Mouse (Mus musculus): Measurements from ENCODE around the gene Atg101.

Gene Atg101

GRCm38 (mm10) chr15:101282471-101282870 lies 1.6 kb upstream of the Atg101 start:
- in situ Hi-C loops (cut with MseI, MboI), result loop anchor here in 1 of 2 experiments (5.0 kb wide), 1 partner anchor 40 kb away; no protein-coding TSS in a partner anchor

GRCm38 (mm10) chr15:101283183-101283910 lies 725 bp upstream of the Atg101 start:
- in situ Hi-C loops (cut with MseI, MboI), result loop anchor here in 1 of 2 experiments (5.0 kb wide), 1 partner anchor 41 kb away; no protein-coding TSS in a partner anchor

DNA sequence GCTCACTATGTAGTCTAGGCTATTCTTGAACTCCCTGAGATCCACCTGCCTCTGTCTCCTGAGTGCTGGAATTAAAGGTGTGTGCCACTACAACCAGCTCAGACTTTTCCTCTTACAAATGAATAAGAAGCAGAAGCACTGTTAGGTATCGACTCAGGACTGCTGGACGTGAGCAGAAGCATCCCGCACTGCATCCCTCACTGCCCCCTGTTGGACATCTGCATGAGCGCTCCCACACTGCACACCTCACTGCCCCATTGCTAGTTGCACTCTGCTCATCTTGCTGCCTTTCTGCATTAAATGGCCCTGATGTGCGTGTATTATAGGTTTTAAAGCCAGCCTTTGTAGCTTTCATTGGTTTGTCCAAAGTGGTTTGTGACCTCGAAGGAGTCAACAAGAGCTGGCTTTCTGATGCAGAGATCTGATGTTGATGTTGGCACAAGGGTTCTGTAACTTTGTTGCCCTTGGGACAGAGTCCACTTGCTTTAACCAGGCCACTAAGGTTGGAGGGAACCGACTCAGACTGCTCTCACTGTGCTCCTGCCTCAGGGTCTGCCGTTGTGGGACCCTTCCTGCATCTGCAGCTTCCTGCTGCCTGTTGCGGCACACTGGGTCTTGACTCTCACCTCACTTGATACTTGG lies 2.2 kb downstream of the Atg101 start:
- in situ Hi-C loops (cut with MseI, MboI), result no loop called here

GRCm38 (mm10) chr15:101287361-101287760 lies 3.3 kb downstream of the Atg101 start:
- in situ Hi-C loops (cut with MseI, MboI), result no loop called here

DNA sequence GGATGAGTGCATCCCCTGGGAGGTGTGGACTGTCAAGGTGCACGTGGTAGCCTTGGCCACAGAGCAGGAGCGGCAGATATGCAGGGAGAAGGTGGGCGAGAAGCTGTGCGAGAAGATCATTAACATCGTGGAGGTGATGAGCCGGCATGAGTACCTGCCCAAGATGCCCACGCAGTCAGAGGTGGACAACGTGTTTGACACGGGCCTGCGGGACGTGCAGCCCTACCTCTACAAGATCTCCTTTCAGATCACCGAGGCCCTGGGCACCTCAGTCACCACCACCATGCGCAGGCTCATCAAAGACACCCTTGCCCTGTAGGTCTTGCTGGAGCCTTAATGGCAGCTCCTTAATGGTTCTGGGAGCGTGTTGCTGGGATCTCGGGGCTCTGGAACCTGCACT lies 6.3 kb downstream of the Atg101 start:
- in situ Hi-C loops (cut with MseI, MboI), result no loop called here

- in situ Hi-C loops (cut with MseI, MboI), result no loop called here
These were observed 7.9 kb downstream of the Atg101 start for GRCm38 (mm10) chr15:101292012-101292411.

DNA sequence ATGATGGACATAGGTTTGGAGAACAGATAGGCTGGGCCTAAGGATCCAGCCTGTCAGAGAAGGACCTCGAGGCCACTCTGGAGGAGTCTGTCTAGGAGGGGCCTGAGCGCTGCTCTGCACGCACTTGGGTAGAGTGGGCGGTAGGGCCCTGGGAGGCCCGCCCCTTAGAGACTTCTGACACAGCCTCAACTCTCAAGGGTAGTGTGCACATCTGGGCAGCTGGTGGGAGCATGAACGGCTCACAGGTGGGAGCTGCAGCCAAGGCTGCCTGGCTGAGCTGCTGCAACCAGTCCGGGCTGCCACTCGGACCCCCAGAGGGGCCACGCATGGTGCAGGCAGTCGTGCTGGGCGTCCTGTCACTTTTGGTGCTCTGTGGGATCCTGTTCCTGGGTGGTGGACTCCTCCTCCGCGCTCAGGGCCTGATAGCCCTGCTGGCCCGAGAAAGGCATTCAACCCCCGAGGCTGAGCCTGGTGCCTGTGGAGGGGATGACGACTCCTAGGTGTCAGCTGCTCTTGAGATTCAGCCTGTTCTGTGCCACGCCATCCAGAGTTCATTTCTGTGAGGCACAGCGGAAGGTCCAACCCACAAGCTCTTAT lies 9.1 kb downstream of the Atg101 start, which contains the start of gene 6030408B16Rik:
Gene 6030408B16Rik, plus strand, starts transcription at position 188 of the 597 bp plus-strand sequence.
- in situ Hi-C loops (cut with MseI, MboI), result no loop called here

GRCm38 (mm10) chr15:101294028-101294894 lies 10.2 kb downstream of the Atg101 start:
- in situ Hi-C loops (cut with MseI, MboI), result no loop called here

- in situ Hi-C loops (cut with MseI, MboI), result no loop called here
These were observed 11.0 kb downstream of the Atg101 start for GRCm38 (mm10) chr15:101295106-101295505.

DNA sequence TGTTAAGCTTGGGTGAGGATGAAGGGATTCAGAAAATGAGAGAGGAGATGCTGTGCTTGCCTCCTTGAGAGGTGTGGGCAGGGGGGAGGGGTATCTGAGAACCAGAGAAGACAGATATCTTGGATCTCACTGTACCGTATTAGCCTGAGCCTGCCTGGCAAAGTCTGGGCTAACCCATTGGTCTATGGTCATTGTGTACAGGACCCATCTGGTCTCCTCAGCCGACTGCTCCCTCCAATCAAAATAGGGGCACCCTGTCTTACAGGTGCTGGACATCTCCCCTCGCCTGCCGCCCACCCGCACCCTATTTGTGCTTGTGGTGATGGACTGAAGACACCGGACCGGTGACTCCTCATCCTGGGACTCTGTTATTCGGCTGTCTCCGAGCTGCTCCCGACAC lies 11.5 kb downstream of the Atg101 start:
- in situ Hi-C loops (cut with MseI, MboI), result no loop called here

DNA sequence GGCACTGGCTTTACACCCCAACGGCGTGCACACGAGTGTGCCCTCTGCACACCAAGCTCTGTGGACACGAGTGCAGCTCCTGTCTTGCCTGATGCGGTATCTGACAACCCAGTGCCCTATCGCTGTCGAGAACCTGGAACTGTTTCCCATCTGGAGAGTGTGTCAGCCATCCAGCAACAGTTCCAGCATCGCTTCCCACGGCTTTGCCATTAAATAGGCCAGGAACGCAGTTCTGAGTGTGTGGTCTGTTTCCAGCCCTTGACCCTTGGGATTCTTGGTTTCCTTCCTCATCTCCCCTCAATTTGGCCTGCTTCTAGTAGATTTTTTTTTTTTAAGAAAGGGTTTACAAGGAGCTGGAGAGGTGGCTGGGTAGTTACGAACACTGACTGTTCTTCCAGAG lies 12.0 kb downstream of the Atg101 start:
- in situ Hi-C loops (cut with MseI, MboI), result no loop called here

GRCm38 (mm10) chr15:101297988-101298387 lies 13.9 kb downstream of the Atg101 start:
- in situ Hi-C loops (cut with MseI, MboI), result no loop called here

DNA sequence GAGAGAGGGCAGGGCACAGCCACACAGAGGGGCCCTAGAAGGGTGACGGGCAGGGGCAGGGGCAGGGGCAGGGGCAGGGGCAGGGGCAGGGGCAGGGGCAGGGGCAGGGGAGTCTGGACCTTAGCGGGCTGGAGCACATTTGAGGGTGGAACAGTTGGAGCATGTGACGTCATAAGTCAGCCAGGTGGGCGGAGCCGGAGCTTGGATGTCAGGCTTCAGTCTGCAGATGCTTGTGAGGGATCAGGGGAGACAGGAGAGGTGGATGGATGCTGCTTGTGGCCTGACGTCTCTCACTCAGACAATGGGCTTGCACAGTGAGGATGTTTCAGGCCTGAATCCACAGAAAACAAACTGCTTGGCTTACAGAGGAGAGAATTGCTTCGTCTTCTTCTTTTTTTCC lies 14.5 kb downstream of the Atg101 start:
- in situ Hi-C loops (cut with MseI, MboI), result no loop called here

GRCm38 (mm10) chr15:101299480-101299960 lies 15.4 kb downstream of the Atg101 start:
- in situ Hi-C loops (cut with MseI, MboI), result no loop called here

- in situ Hi-C loops (cut with MseI, MboI), result no loop called here
These were observed 16.1 kb downstream of the Atg101 start for GRCm38 (mm10) chr15:101300128-101300527.

DNA sequence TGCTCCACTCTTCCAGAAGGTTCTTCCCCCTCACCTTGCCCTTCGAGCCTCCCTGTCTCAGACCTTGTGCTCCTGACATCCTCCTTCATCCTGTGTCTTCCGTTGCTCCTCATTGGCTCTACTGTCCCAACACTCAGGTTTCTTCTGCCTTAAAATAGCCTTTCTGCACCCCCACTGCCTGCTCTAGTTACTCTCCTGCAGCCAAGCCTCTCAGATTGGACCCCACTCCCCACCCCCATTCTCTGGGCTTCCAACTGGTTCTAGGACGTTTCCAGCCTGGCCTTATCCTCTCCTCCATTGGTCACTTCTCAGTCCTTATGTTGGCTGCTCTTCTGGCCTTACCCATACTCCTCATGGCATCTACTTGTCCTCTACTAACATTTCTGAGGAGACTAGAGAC lies 18.1 kb downstream of the Atg101 start:
- in situ Hi-C loops (cut with MseI, MboI), result no loop called here

DNA sequence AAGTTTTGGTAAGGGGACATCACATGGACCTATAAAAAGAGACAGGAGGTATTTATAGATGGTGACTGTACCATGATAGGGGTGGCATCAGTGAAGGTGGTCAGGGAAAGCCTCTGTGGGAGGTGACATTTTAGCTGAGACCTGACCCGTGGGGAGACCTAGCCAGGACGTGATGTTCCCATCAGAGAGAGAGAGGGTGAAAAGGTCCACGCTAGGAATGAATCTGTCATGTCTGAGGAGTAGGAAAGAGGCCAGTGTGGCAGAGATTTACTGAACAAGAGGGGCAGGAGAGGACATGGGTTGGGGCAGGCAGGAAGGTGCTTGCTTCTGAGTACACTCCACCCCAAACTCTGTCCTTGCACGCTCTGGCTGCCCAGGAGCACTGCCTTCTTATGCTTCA lies 19.8 kb downstream of the Atg101 start:
- in situ Hi-C loops (cut with MseI, MboI), result no loop called here

DNA sequence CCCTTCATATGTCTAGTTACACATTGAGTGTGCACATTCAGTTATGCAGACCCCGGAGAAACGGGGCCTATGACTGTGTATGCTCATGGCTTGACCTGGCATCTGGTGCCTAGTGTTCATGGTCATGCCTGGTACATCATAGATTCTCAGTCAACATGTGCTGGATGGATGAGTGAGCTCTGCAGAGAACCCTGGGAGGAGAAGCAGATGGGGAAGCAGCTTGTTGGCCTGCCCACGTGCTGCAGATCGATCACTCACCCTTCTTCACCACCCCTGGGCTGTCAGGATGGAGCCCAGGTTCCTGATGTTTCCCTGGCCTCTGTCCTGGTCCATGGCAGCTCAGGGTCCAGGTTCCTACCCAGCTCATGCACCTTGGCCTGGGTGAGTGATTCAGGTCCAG lies 22.4 kb downstream of the Atg101 start:
- in situ Hi-C loops (cut with MseI, MboI), result no loop called here

DNA sequence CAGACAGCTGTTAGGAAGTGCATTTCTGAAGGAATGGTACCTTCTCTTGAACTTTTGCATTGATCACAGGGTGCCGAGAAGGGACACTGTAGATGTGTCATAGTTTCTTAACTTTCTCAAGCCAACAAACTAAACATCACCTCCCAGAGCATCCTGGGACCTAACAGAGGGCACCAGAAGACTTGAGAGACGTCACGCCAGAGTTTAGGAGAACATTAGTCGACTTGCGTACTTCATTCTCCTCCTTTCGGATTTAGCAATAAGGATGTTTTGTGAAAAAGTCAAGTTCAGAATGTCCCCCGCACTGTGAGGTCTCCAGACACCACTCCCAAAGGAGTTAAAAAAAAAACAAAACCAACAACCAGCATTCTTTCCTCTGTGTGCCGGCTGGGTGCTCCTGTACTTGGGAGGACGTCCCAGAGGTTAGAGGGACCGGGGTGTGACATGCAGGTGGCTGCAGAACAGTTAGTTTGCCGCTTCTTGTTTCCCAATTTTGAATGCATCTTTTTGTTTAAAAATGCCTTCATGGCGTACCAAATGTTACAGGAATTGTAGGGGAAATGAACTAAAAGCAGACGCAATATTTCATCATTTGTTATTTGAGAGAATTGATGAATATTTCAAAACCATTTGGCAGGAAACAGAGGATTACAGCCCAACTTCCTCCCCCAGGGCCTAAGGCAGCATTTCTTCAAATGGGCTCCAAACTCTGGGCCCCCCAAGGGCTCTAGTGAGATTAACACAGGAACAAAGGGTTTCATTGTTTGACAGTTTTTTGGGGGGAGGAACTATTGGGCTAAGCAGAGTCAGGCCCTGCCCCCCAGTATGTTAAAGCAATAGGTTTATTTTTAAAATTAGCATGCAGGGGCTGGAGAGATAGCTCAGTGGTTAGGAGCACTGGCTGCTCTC lies 24.6 kb downstream of the Atg101 start:
- in situ Hi-C loops (cut with MseI, MboI), result no loop called here

GRCm38 (mm10) chr15:101309493-101309892 lies 25.4 kb downstream of the Atg101 start:
- in situ Hi-C loops (cut with MseI, MboI), result no loop called here
